Mouse (Mus musculus) erythroblast, adult 5-6 weeks (primary cell): ENCODE data around the gene Apol9b. TPM values are rescaled to one million over a fixed set of nuclear protein-coding genes. Genes with fewer than 3 reads are reported as not detected.

Experiments
- ATAC-seq: replicated peaks from 2 replicates; pipeline ENCODE4 v1.8.0; 2016; ENCODE audit warnings: moderate number of reproducible peaks, mild to moderate bottlenecking, moderate TSS enrichment, inconsistent platforms; ENCODE audit not compliant: poor library complexity, low FRiP score, severe bottlenecking
- total RNA-seq, 2 experiments: library from RNA; stranded (forward) in 1 of 2; stranded (reverse) in 1 of 2; fragments of 150-400 nt in 1 of 2; fragments of 200-764, 138-1000 nt in 1 of 2; gene quantifications; 2 replicates each; pipeline versions ENCODE4 v1.2.3 to v1.2.4; 2015 to 2017; ENCODE audit warnings: low replicate concordance in 2 of 2

Apol9b gene
- total RNA-seq, 2 experiments from 2014 or later: not detected

- ATAC-seq: no peak
Observed at GRCm38 (mm10) chr15:77744632-77745031, 15.8 kb downstream of the Apol9b start.

GRCm38 (mm10) chr15:77745081-77745480 lies 16.2 kb downstream of the Apol9b start:
- ATAC-seq: no peak

- no peak for ATAC-seq
Observed at GRCm38 (mm10) chr15:77746326-77746725, 17.5 kb downstream of the Apol9b start.

- no peak for ATAC-seq
Observed at GRCm38 (mm10) chr15:77748414-77748813, 19.6 kb downstream of the Apol9b start.

- ATAC-seq: no peak
Observed at GRCm38 (mm10) chr15:77749717-77750116, 20.9 kb downstream of the Apol9b start.

GRCm38 (mm10) chr15:77750461-77750860 lies 21.6 kb downstream of the Apol9b start:
- no peak for ATAC-seq

- no peak for ATAC-seq
Observed at GRCm38 (mm10) chr15:77752443-77752842, 23.6 kb downstream of the Apol9b start.

GRCm38 (mm10) chr15:77755132-77755531 lies 26.3 kb downstream of the Apol9b start:
- ATAC-seq: peak; percentile 61

GRCm38 (mm10) chr15:77756081-77756480 lies 27.2 kb downstream of the Apol9b start:
- peak; percentile 28 for ATAC-seq

GRCm38 (mm10) chr15:77756848-77757247 lies 28.0 kb downstream of the Apol9b start, which contains the start of gene Apol8:
Gene Apol8 (minus strand): TSS chr15:77757003.
- ATAC-seq: peak; percentile 78

GRCm38 (mm10) chr15:77757586-77758226 lies 28.9 kb downstream of the Apol9b start:
- no peak for ATAC-seq

- no peak for ATAC-seq
Observed at GRCm38 (mm10) chr15:77760037-77760436, 31.2 kb downstream of the Apol9b start.

- no peak for ATAC-seq
Observed at GRCm38 (mm10) chr15:77761083-77761482, 32.2 kb downstream of the Apol9b start.

- ATAC-seq: 0 out of 2 replicates have a peak, but pooled peaks have one; percentile 50
Observed at GRCm38 (mm10) chr15:77761561-77762380, 32.9 kb downstream of the Apol9b start.

GRCm38 (mm10) chr15:77763050-77763449 lies 34.2 kb downstream of the Apol9b start:
- no peak for ATAC-seq

GRCm38 (mm10) chr15:77763702-77764101 lies 34.9 kb downstream of the Apol9b start:
- no peak for ATAC-seq

GRCm38 (mm10) chr15:77764391-77765006 lies 35.7 kb downstream of the Apol9b start:
- no peak for ATAC-seq

- no peak for ATAC-seq
Observed at GRCm38 (mm10) chr15:77765484-77766093, 36.8 kb downstream of the Apol9b start.

GRCm38 (mm10) chr15:77766981-77767380 lies 38.1 kb downstream of the Apol9b start:
- ATAC-seq: no peak

GRCm38 (mm10) chr15:77770341-77770740 lies 41.5 kb downstream of the Apol9b start:
- no peak for ATAC-seq
